Mouse (Mus musculus): ENCODE measurements around the gene Fam92b. TPM values are rescaled to one million over a fixed set of nuclear protein-coding genes. Genes with fewer than 3 reads are reported as not detected.

Fam92b gene
- total RNA-seq (2021), result not detected
- long read RNA-seq, partial matches to known transcripts, result 0 of 3 reads
- long read RNA-seq, other reads (novel, unspliced or antisense), result 3 of 3 reads

DNA sequence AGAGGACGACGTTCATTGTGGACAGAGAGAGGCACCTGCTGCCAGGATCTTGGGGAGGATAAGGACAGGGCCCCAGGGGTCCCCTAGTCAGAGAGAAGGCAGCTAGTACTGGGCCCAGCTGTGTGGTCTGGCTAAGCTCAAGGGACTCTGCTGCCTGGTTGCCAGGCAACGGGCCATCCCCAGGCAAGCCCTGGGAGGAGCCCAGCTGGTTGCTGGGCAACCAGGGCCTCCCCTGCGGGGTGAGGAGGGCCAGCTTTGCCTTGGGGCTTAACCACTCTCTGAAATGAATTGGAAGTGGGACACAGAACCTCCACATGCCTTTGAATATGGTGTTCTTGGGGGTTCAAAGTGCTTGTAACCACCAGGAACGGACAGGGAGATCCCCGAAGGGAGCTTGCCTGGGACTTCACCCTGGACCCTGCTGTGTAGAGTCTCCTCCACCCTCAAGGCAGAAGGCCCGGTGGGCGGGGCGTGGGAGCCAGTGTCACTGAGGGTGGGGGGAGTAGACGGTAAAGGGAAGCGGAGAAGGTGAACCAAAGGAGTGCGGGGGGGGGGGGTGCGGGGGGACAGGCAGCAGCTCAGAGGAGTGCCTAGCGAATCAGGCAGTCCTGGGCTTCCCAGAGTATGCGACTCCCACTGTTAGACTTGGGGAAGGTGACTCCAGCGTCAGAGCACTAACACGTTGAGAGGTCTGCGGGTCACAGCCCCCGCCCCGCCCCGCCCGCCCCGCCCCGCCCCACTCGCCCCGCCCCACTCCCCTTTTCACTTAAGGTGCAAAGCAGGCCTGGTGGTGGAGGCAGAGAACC, at the start of gene Fam92b:
Gene Fam92b, minus strand, starts transcription at position 149 of the 806 bp plus-strand sequence.
- DNase-seq (ENCODE audit: low spot score in 2 of 2), result peak; percentile 58 to 67

DNA sequence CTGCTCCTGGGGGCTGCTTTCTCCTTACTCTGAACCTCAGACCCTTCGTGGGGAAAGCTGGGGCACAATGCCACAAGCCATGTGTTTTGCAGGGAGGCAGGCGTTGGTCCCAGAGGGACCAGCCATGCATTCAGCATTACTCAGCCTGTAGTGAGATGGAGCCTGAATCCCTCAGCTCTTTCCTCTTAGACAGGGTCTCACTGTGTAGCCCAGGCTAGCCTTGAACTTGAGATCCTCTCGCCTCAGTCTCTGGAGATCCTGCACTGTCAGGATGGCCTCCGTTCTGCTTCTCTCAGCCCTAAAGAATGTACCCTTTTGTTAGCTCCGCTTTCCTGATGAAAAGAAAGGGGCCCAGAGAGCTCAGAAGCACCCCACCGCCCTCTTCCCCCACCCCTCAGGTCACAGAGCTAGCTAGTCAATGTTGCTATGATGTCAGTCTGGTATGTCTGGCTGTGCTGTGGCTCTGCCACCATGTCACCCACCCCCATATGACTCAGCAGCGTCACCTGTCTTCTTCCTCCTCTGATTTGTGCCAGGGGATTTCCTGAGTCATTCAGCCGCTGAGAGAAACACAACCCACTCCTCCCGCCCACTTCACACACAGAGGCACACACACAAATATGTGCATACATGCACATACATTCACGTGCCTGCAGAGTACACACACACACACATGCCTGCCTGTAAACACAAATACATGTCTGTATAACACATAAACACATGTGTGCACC, 48.3 kb upstream of the Fam92b start:
- DNase-seq (ENCODE audit: low spot score in 2 of 2), result no peak

DNA sequence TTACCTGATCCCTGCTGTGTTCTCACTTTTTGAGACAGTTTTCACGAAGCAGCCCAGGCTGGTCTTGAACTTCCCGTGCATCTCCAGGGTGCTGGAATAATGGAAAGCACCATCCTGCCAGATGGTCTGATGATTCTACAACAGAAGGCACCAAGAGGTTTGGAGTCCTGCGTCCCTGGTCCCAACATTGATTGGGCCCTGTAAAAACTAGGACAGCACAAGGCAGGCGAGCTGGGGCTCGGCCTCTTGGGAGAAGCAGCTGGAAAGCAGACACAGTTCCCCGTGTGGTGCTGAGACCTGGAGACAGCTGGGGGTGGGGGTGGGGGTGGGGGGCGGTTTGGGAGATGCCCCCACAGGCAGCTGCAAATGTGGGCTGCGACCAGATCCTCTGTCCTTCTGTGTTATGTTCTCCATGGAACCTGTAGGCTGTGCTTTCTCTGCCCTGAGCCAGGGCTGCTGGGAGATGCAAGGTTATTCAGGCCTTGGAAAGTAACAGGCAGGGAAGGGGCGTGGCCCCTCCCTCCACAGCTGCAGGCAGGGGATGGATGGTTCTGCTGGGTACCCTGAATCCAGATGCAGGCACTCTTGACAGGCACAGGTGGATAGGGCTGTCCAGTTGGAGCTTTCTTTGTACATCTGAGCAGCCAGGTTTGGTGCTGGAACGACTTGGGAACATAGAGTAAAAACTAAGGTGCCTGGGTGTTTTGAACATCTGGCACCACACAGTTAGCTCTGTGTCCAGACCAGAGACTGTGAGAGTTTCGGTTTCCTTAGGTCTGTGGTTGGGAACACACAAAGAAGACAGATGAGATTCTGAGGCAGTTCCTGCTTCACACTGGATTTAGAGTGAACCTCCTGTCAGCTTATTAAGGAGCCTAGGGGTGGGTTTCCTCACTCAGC, 47.5 kb upstream of the Fam92b start:
- DNase-seq (ENCODE audit: low spot score in 2 of 2), result no peak

DNA sequence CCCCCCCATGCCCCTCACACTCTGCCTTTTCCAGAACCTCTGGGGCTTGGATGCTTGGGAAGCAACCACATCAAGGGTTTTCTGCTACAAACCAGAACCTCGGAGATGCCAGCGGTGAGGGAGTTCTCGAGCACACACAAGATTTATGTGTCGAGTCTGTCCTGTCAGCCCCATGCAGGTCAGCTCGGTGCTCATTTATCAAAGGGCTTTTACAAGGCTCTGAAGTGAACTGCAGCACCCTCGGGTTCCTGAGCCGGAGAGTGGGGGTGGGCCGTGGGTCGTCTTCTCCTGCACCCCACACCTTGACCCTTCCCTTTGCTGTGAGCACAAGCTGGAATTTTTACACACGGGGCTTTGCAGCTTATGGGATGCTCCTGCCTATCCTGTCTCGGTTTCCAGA, 45.3 kb upstream of the Fam92b start:
- DNase-seq (ENCODE audit: low spot score in 2 of 2), result no peak

DNA sequence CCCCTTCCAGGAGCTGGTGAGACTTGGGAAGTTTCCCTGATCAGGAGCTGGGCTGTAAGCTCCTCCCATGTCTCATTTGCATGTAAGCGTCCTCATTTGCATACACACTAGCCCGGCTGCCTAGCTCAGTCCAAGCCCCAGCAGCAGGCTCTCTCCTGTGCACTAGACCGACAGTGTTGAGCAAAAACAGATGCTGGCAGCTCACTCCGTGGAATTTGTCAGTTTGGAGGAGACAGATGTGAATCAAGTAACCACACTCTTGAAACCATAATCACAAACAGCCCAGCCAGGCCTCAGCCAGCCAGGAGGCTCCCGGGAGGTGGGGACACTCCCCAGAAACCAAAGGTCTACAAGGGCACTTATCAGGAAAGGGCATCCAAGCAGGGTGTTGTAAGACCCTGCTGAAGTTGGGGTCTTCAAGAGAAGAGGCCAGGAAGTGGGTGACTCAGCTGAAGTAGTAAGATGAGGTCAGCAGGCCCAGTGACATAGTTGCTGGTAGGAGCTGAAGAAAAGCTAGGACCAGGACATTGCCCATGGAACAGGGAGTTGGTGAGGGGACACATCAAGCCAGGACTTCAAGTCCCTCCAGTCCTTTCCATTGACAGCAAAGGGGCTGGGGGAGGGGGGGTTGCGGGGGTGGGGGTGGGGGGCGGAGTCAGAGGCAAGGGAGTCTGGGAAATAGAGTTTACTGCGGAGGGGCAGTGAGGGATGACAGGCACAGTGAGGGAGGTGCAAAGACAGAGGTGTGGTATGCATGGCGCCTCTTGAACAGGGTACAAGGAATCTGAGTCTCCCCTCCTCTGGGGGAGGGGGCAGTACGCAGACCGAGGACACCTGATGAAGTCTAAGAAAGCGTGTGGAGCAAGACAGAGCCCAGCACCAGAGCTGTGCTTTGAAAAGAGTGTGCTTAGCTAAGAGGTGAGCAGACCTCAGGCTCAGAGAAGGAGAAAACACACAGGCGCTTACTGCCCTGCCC, 39.9 kb upstream of the Fam92b start:
- no peak for DNase-seq (ENCODE audit: low spot score in 2 of 2)

DNA sequence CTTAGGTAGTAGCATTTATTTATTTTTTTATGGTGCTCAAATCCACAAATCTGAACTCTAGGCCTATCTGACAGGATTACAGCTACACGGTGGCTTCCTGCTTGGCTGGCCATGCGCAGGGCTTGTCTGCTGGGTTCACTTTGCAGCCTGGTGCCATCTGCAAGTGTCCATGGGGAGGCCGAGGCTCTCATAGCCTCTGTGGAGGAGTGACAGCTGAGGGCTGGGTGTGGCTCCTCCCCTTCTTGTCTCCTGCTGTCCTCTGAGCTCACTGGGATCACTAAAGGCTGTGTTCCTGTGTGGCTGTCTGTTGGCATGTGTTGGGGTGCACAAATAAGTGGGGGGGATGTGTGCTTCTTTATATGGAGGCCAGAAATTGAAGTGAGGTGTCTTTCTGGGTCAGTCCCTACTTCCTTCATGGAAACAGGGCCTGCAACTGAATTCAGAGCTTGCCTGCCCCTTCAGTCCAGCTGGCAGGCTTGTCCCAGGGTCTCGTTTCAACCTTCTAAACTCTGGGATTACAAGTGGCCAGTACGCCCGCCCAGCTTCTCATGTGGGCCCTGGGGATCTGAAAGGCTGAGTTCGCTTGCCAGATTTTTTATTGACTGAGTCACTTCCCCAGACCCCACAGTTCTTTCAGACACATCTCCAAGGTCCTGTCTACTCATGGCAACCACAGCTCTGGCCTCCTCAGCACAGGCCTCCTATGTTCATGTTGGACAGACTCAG, 38.3 kb upstream of the Fam92b start:
- DNase-seq (ENCODE audit: low spot score in 2 of 2), result no peak

DNA sequence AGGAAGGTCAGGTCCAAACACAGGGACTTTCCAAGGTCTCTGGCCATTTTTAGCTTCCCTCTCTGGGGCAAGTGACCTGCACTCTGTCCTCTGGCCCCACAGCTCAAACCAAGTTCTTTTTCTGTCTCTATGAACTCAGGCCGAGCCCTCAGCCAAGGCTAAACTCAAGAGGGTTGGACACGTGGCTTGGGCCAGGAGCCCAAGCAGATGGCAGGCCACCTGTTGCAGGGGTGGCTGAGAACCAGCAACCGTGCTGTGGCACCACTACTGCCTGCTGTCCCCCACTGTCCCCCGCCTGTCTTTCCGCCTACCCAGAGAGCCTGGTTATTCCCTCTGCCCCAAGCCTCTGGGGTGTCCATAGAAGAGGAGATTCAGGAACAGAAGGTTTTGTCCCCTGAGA, 36.7 kb upstream of the Fam92b start:
- DNase-seq (ENCODE audit: low spot score in 2 of 2), result peak; percentile 58 to 63

DNA sequence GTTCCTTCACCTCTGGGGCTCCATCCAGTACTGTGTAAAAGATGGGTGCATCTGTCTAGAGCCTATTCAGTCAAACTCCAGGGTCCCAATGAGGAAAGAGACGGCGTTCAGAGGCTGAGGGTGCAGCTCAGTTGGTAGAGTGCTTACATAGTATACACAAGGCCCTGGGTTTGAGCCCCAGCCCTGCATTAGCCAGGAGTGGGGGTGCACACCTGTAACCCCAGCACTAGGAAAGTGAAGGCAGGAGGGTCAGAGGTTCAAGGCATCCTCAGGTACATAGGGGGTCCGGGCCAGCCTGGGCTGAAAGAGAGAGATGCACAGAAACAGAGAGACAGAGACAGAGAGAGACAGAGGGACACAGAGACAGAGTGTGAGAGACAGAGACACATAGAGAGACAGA, 36.0 kb upstream of the Fam92b start:
- no peak for DNase-seq (ENCODE audit: low spot score in 2 of 2)

DNA sequence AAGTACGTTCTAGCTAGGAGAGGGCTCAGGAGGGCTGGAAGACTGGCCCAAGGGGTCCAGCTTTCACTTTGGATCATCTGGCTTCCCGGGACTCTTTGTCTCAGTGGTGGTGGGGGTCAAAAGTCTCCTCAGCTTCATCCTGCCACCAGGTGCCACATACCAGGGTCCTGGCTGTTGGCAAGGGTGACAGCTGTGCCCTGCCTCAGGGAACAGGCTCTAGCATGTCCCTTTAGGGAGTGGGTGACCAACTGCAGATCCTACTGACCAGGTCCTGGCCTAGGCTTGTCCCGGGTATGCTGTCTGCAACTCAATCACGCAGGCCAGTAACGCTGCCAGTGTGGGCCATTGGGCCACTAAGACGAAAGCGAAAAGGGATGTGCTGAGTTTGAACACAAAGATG, 35.3 kb upstream of the Fam92b start:
- DNase-seq (ENCODE audit: low spot score in 2 of 2), result no peak

DNA sequence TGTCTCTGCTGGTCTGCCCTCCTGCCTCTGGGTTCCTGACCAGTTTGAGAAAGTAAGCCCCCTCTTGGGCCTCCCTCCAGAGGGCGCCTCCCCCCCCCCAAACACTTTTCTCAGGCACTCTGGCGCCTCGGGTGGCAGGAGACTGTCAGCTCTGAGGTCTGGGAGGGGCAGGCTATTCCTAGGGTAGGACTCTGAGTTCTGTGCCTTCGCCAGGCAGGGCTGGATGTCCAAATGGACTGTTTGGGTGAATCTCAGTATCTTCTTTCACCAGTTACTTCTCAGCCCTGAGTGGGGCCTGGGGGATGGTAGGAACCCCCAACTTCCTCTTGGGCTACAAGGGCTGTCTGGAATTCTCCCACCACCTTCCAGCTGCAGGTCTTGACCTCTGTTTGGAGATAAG, 34.1 kb upstream of the Fam92b start:
- DNase-seq (ENCODE audit: low spot score in 2 of 2), result no peak

DNA sequence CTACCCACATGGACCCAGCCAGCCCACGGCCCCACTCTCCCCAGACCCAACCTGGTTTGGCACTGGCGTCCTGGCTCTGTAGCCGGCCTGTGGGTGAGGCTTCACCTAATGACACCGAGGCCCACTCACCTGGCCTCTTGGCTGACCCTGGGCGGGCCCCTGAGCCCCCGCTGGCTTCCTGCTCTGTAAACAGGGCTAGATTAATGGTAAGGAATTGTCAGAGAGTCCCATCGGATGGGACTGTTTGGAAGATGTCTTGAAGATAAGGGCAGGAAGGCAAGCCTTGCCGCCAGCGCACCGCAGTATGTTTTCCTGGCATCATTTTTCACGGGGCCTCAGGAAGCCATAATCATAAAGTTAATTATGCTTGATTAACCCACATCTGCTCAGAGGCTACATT, 30.8 kb upstream of the Fam92b start:
- no peak for DNase-seq (ENCODE audit: low spot score in 2 of 2)

DNA sequence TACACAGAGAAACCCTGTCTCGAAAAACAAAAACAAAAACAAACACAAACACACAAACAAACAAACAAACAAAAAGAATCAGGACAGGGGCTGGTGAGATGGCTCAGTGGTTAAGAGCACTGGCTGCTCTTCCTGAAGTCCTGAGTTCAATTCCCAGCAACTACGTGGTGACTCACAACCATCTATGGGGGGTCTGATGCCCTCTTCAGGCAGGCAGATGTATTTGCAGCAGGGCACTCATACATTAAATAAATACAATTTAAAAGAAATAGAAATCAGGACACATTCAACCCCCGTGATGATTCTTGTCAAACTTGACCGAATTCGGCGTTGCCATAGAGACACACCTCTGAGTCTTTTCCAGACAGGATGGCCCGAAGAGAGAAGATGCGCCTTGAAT, 30.1 kb upstream of the Fam92b start:
- DNase-seq (ENCODE audit: low spot score in 2 of 2), result no peak

DNA sequence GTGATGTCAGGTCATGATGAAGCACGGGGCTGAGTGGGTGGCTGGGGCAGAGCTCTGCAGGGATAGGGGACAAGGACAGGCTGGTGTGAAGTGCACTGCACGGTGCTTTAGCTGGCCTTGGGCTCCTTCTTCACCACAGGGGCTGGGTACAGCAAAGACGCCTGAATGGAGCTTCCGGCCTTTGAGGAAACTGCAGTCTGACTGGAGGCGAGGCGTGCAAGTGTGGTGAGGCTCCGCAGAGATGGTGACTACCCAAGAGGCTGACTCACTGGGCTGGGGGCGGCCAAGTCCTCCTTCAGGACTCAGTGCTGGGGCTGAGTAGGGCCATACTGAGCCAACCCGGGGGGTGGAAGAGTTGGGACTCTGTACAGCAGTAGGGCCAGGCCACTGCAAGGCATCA, 28.6 kb upstream of the Fam92b start:
- no peak for DNase-seq (ENCODE audit: low spot score in 2 of 2)

DNA sequence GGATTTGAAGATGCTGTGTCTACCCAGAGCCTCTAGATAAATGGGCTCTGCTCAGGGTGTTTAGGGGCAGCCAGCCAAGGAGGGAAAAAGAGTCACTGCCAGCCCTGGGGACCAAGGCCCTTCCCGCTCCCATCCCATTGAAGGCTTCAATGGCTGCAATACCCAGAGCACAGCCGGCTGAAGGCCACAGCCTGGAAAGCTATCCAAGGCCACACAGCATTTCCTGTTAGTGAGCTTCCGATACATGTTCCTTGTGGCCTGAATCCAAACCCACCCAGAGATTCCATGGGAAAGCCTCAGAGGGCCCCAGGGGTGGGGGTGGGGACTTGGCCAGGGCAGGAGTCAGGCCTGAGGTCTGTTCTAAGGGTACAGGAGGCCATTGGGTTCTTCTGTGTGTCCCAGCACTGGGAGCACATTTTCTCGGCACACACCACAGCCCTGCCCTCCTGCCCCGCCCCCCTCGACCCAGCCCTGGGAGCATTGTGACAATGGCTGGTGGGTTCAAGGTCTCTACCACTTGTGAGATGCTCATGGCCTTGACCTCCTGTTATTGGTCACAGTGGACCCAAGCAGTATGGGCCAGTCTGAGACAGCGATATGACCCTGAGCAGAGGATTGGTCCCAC, 27.6 kb upstream of the Fam92b start:
- DNase-seq (ENCODE audit: low spot score in 2 of 2), result no peak

DNA sequence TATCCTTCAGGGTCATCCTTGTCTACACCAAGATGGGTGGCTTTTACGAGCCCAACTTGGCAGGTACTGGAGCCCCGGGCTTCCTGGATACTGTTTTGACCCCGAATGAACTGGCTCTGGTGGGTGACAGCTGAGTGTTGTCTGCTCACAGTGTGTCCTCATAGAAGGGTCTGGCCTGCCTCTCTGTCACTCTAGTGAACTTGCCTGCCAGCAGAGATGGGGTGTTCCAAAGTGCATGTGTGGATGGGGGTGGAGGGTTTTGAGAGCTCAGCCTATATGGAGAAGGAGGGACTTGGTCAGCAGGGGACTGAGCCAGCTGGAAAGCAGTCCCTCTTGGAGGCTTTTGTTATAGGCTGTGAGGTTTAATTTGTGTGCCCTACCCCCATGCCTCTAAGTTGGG, 25.3 kb upstream of the Fam92b start:
- DNase-seq (ENCODE audit: low spot score in 2 of 2), result no peak

DNA sequence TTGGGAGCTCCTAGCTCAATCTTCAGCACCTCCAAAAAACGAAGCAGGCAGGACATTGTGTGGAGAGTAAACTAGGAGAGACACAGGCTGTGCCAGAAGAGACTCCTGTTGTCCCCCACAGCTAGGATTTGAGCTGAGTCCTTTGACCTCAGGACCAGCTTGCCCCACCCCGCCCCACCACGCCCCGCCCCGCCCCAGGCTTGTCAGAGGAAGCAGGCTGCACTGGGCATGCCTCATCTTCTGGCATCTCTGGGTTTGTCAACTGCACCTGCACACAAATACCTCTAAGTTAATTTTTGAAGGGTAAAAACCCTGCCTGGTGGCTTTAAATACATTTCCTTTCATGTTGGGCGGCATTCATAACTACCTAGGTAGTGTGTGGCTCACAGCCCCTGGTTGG, 24.1 kb upstream of the Fam92b start:
- DNase-seq (ENCODE audit: low spot score in 2 of 2), result no peak

DNA sequence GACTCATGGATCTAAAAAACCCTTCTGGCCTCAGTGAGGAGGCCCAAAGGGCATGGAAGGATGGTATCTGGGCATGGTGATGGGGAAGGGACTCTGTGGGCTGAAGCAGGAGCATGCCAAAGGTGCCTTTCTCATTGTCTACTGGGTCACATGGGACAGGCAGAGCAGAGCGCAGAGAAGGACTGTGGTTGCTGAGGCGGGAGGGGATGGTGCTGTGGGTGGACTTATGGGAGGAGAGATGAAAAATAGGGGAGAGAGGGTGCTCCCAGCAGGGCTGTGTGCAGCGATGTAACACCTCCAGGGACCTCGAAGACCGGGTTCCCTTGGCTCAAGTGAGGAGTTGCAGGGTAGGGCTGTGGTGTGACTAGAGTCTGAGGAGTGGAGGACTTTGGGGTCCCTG, 14.9 kb upstream of the Fam92b start:
- no peak for DNase-seq (ENCODE audit: low spot score in 2 of 2)

DNA sequence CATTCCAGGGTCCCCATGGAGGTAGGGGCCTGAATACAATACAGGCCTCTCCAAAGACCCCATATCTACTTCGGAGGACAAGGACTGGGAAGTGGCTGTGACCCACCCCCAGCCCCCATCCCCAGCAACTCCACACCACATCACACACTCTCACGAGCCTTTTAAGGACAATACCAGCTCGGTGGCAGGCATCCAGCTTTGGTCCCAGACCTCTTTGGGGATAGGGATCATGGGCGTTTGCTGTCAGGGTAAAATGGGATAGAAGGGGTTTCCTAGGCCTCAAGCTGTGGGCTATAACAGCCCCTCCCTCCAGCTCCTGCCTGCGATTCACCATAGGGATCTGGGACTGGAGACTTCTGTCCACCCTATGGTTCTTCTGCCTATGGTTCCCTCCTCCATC, 14.4 kb upstream of the Fam92b start:
- DNase-seq (ENCODE audit: low spot score in 2 of 2), result no peak

DNA sequence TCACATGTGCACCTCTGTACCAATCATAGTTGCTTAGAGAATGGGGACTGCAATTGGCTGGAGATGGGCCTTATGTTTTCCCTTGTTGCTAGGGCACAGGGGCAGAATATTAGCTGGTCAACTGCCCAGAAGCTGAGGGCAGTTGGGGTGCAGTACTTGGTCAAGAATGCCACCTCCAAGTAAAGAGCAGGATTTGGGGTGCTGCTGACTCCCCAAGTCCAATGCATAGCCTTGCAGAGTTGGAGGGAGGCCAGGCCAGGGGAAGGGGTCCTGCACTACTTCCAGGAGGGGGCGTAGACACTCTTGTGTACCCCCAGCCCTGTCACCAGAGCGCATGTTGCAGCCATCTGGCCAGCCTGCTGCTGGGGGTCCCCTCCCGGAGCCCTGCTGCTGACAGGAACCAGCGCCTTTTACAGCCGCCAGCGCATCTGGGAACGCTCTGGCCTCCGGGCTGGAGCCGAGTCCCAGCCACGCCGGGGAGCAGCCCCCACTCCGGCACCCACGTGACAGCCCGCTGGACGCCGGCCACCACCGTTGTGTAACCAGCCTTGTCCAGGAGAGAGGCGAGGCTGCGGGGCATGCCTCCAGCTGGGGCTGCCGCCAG, 13.6 kb upstream of the Fam92b start:
- peak; percentile 86 to 91 for DNase-seq (ENCODE audit: low spot score in 2 of 2)
